Comparison of ENCODE assay signal across 8 mouse cellular contexts in the genomic region with DNA sequence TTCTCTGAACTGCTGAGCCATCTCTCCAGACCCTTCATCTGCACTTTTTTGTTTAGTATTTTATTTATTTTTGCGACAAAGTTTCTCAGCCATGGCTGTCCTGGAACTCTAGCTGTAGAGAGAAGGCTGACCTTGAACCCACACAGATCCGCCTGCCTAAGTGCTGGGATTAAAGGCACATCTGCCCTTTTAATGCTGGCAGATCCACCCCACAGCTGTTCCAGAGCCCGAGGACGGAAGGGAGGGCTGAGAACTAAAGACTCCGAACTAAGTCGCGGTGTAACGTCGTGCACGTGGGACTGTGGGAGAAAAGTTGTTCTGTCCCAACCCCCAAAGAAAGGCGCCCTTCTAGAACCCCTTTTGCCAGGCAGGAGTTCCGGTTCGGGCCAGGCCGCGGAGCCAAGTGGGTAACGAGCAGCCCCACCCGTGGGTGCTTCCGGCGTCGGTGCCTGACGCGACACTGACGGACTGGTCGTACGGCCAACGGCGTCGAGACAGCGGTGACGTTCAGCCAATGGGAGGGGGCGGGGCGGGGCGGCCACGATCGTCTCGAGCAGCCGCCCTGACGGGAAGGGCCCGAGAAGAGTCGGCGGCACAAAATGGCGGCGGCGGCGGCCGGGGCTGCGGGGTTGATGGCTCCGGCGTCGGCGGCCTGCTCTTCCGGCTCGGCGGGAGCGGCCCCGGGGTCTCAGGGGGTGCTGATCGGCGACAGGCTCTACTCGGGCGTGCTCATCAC. TPM values are rescaled to one million over a fixed set of nuclear protein-coding genes. Genes with fewer than 3 reads are reported as not detected.
DNase-seq lines count a peak whose midpoint lies in the region; ATAC-seq and TF ChIP-seq lines count a peak whose summit lies in the region.

TSS of gene Ccnl2 (plus strand) at position 561 of the 736 bp plus-strand sequence.

- H3K36me3 ChIP-seq in E14TG2a.4 (ENCODE audit: insufficient read depth, low read length) = peaks cover 83% of the 10 kb centered on the region
- peaks cover 72% of the 10 kb centered on the region for H3K36me3 ChIP-seq in forebrain, embryonic 12.5 days (replicated peaks)
- peaks cover 69% of the 10 kb centered on the region for H3K36me3 ChIP-seq in heart, postnatal 0 days (replicated peaks; ENCODE audit: control insufficient read depth, insufficient read depth, low read length)
- H3K36me3 ChIP-seq in liver, embryonic 16.5 days (ENCODE audit: control insufficient read depth, insufficient read depth) = peaks cover 54% of the 10 kb centered on the region
- peaks cover 67% of the 10 kb centered on the region for H3K36me3 ChIP-seq in neural tube, embryonic 13.5 days
- peaks cover 11% of the 10 kb centered on the region for H3K36me3 ChIP-seq in testis, adult 2 months (ENCODE audit: control insufficient read depth, insufficient read depth, low read length)

- no peaks in the 10 kb centered on the region for H3K27me3 ChIP-seq in E14TG2a.4 (ENCODE audit: insufficient read depth, low read length)
- H3K27me3 ChIP-seq in forebrain, embryonic 12.5 days = no peaks in the 10 kb centered on the region
- H3K27me3 ChIP-seq in heart, postnatal 0 days (ENCODE audit: control insufficient read depth, insufficient read depth, low read length) = no peaks in the 10 kb centered on the region
- no peaks in the 10 kb centered on the region for H3K27me3 ChIP-seq in liver, embryonic 16.5 days (ENCODE audit: control insufficient read depth, insufficient read depth, low read depth, low read length)
- no peaks in the 10 kb centered on the region for H3K27me3 ChIP-seq in neural tube, embryonic 13.5 days
- no peaks in the 10 kb centered on the region for H3K27me3 ChIP-seq in testis, adult 2 months (ENCODE audit: control insufficient read depth, insufficient read depth, low read length)

- H3K4me1 ChIP-seq in E14TG2a.4 (replicated peaks; ENCODE audit: low read depth, low read length) = peaks cover 52% of the 10 kb centered on the region
- peaks cover 21% of the 10 kb centered on the region for H3K4me1 ChIP-seq in forebrain, embryonic 12.5 days
- H3K4me1 ChIP-seq in heart, postnatal 0 days (ENCODE audit: control insufficient read depth, insufficient read depth) = peaks cover 16% of the 10 kb centered on the region; the same call in 1 of the 2 replicates
- H3K4me1 ChIP-seq in liver, embryonic 16.5 days (ENCODE audit: control insufficient read depth, low read depth, low read length) = peaks cover 24% of the 10 kb centered on the region
- peaks cover 29% of the 10 kb centered on the region for H3K4me1 ChIP-seq in neural tube, embryonic 13.5 days (replicated peaks)
- H3K4me1 ChIP-seq in testis, adult 2 months (ENCODE audit: control insufficient read depth, insufficient read depth, low read length) = peaks cover 7% of the 10 kb centered on the region; the same call in 1 of the 2 replicates

- peak within 1 kb of the TSS; percentile 89 for H3K27ac ChIP-seq in forebrain, embryonic 12.5 days
- peak within 1 kb of the TSS; percentile 95 for H3K27ac ChIP-seq in heart, postnatal 0 days (ENCODE audit: low read depth)
- H3K27ac ChIP-seq in liver, embryonic 16.5 days (ENCODE audit: low read length) = peak within 1 kb of the TSS; percentile 93
- peak within 1 kb of the TSS; percentile 92 for H3K27ac ChIP-seq in neural tube, embryonic 13.5 days (replicated peaks)
- peak within 1 kb of the TSS; percentile 93 for H3K27ac ChIP-seq in testis, adult 2 months (ENCODE audit: control insufficient read depth, insufficient read depth, low read depth, low read length)

- no peak for TF ChIP-seq CTCF in E14TG2a.4 (conservative IDR thresholded peaks at IDR 0.05; ENCODE audit: low read length)
- TF ChIP-seq CTCF in heart, postnatal 0 days (IDR thresholded peaks at IDR 0.05; ENCODE audit: low read depth) = no peak
- TF ChIP-seq CTCF in testis, adult 2 months (IDR thresholded peaks at IDR 0.05; ENCODE audit: control insufficient read depth, insufficient read depth, insufficient replicate concordance, low read depth, low read length) = no peak

- TF ChIP-seq EP300 in heart, postnatal 0 days (IDR thresholded peaks at IDR 0.05; ENCODE audit: low read depth) = peak; percentile 80

- H3K4me2 ChIP-seq in forebrain, embryonic 12.5 days = peak within 1 kb of the TSS; percentile 82
- peak within 1 kb of the TSS; percentile 84 for H3K4me2 ChIP-seq in heart, postnatal 0 days (ENCODE audit: low read depth, low read length)
- peak within 1 kb of the TSS; percentile 88 for H3K4me2 ChIP-seq in liver, embryonic 16.5 days (ENCODE audit: low read depth, low read length)
- H3K4me2 ChIP-seq in neural tube, embryonic 13.5 days = peak within 1 kb of the TSS; percentile 95

- H3K9me3 ChIP-seq in E14TG2a.4 (ENCODE audit: low read length) = no peaks in the 10 kb centered on the region
- no peaks in the 10 kb centered on the region for H3K9me3 ChIP-seq in forebrain, embryonic 12.5 days
- H3K9me3 ChIP-seq in heart, postnatal 0 days (replicated peaks; ENCODE audit: control insufficient read depth, low read length) = no peaks in the 10 kb centered on the region
- no peaks in the 10 kb centered on the region for H3K9me3 ChIP-seq in liver, embryonic 16.5 days (replicated peaks; ENCODE audit: control insufficient read depth, low read length)
- H3K9me3 ChIP-seq in neural tube, embryonic 13.5 days = no peaks in the 10 kb centered on the region

- TF ChIP-seq POLR2A in testis, adult 2 months (IDR thresholded peaks at IDR 0.05; ENCODE audit: control insufficient read depth, low read depth, low read length) = peak; percentile 81

- H3K9ac ChIP-seq in forebrain, embryonic 12.5 days = peak within 1 kb of the TSS; percentile 99
- peak within 1 kb of the TSS; percentile 99 for H3K9ac ChIP-seq in heart, postnatal 0 days (replicated peaks; ENCODE audit: low read depth, low read length)
- peak within 1 kb of the TSS; percentile 98 for H3K9ac ChIP-seq in liver, embryonic 16.5 days (ENCODE audit: low read depth, low read length)
- H3K9ac ChIP-seq in neural tube, embryonic 13.5 days = peak within 1 kb of the TSS; percentile 99

- peak; percentile 95 for DNase-seq in c-Kit-positive CD71-positive TER-119-positive erythroid progenitor cells, embryonic 14.5 days (ENCODE audit: low spot score)
- peak; percentile 95 for DNase-seq in heart, postnatal 0 days (ENCODE audit: low spot score)
- DNase-seq in kidney, postnatal 4 days = peak; percentile 94 to 97

- peak; percentile 99 for ATAC-seq in forebrain, embryonic 12.5 days (ENCODE audit: low FRiP score)
- peak; percentile 99 for ATAC-seq in heart, postnatal 0 days (ENCODE audit: insufficient read depth, low read depth)
- ATAC-seq in liver, embryonic 16.5 days (ENCODE audit: low read depth) = peak; percentile 100
- ATAC-seq in neural tube, embryonic 13.5 days (ENCODE audit: low read depth) = peak; percentile 99

- peak within 1 kb of the TSS; percentile 94 for H3K4me3 ChIP-seq in E14TG2a.4 (replicated peaks; ENCODE audit: low read length)
- H3K4me3 ChIP-seq in forebrain, embryonic 12.5 days (replicated peaks) = peak within 1 kb of the TSS; percentile 100
- peak within 1 kb of the TSS; percentile 97 for H3K4me3 ChIP-seq in heart, postnatal 0 days (ENCODE audit: low read depth, low read length)
- peak within 1 kb of the TSS; percentile 95 for H3K4me3 ChIP-seq in liver, embryonic 16.5 days (ENCODE audit: low read depth, low read length)
- peak within 1 kb of the TSS; percentile 100 for H3K4me3 ChIP-seq in neural tube, embryonic 13.5 days
- peak within 1 kb of the TSS; percentile 95 for H3K4me3 ChIP-seq in testis, adult 2 months (ENCODE audit: control insufficient read depth, low read depth, low read length)

- WGBS in forebrain, embryonic 12.5 days = under 1% methylated on average over 60 of the region's 60 CpGs
- WGBS in heart, postnatal 0 days = under 1% methylated on average over 50 of the region's 60 CpGs
- under 1% methylated on average over 60 of the region's 60 CpGs for WGBS in liver, embryonic 16.5 days (ENCODE audit: insufficient replicate concordance)
- WGBS in neural tube, embryonic 13.5 days = 2% methylated on average over 60 of the region's 60 CpGs

RNA-seq across cellular contexts. Expression of gene Ccnl2, which starts in this region (rescaled TPM):
- 195 and 202 TPM in 2 replicates for polyA plus RNA-seq in forebrain, embryonic 12.5 days (2016; fragmentation: Nextera tagmentation; extraction: Ambion mirVana)
- total RNA-seq in heart, postnatal 0 days (2014; rRNA removed; ENCODE audit: low replicate concordance) = 58.7 and 80.7 TPM in 2 replicates
- 79.6 and 83.0 TPM in 2 replicates for polyA plus RNA-seq in heart, postnatal 0 days (2015; fragmentation: Nextera tagmentation; extraction: Ambion mirVana)
- polyA plus RNA-seq in liver, embryonic 16.5 days (2015; fragmentation: Nextera tagmentation; extraction: Ambion mirVana) = 69.7 and 79.8 TPM in 2 replicates
- 155 and 185 TPM in 2 replicates for polyA plus RNA-seq in neural tube, embryonic 13.5 days (2015; fragmentation: Nextera tagmentation; extraction: Ambion mirVana)
- 35.4 and 38.4 TPM in 2 replicates for polyA plus RNA-seq in testis, adult 2 months (2012; rRNA removed)

Comparison
In these comparisons a context has a peak if more than half of its experiments do, and no peak if none do; other contexts are left out.
1. Peak in every context shown above with its lines: DNase-seq, ATAC-seq, H3K4me3 ChIP-seq and H3K27ac ChIP-seq.